Mouse (Mus musculus): ENCODE measurements at regions not wholly inside any gene's neighbourhood (a gene's known extent, or its start where the extent isn't known, plus 50 kb on each side); places are given as distances from the start of the nearest gene placed in this dataset.
A peak's percentile ranks its signal among the peaks of the same experiment; 100 is the strongest.

- peak; percentile 1 to 4 for DNase-seq
These were observed 252.7 kb upstream of the Dnajc24 start for GRCm38 (mm10) chr2:106256012-106256411.

GRCm38 (mm10) chr2:106234358-106234757 lies 231.0 kb upstream of the Dnajc24 start:
- no peak for DNase-seq

DNA sequence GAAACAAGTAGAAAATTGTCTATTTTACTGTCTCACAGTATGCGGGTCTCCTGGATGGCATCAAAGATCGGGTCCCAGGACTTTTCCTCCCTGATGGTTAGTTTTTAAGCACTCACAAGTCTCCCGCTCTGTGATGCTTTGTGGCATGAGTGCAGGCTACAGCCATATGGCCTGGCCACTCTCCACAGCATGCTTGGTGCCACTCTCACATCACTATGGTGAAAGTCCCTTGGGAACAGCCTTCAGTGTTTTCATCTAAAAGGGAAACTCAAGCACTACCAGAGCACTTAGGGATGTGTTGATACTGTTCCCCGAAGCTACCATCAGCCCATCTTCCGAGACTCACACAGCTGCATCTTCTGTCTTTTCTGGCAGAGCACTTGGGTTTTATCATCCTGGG lies 227.8 kb upstream of the Dnajc24 start:
- DNase-seq, result no peak

DNA sequence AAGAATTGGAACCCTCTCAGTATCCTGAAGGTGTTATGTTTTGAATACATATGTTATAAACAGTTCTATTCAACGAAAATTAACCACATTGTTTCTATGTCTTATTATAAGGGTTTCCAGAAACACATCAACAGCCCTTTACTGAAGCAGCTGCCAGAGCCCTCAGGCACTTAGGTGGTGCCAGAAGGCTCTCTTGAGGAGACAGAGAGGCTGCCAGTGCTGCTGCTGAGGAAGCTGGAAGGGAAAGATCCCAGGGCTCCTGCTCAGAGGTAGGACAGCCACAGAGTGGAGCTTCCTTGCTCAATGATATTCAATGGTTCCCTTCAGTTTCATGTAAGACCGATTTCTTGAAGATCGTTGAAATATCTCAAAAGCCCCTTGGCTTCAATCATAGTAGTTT lies 226.7 kb upstream of the Dnajc24 start:
- no peak for DNase-seq

DNA sequence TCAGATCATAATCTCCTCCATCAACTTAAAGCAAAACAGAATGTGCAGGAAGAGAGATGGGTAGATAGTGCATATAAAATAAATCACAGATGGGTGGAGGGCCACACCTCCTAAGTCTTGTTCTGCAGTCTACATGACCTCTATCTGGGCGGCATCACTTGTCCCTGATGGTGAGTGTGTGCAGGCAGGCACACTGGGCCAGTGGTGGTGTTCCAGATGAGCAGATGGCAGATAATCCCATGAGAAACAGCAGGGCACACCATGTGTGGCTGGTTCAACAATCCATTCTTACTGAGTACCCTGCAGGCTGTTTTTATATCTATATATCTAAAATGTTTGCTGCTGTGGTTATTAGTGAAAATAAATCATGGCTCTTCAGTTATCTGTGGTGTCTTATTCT lies 224.9 kb upstream of the Dnajc24 start:
- no peak for DNase-seq

GRCm38 (mm10) chr2:106216169-106216568 lies 212.8 kb upstream of the Dnajc24 start:
- no peak for DNase-seq

DNA sequence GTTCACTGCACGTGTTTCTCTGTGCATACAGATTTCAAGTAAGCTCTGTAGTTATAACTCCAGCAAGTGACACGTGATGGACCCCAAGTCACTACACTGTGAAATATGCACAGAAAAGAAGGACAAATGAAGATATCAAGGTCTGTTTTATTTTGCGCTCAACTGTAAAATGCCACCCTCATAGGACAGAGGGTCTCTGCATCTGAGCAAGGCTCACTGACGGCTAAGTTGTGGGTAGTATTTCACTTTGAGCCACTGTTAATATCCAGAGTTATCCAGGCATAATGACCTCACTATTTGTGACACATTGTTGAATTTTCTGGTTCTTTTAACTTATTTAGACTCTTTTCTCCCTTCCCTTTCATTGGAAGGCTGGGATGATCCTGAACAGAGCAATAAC lies 210.4 kb upstream of the Dnajc24 start:
- DNase-seq, result no peak

GRCm38 (mm10) chr2:106210773-106211172 lies 207.4 kb upstream of the Dnajc24 start:
- no peak for DNase-seq

- no peak for DNase-seq
These were observed 205.5 kb upstream of the Dnajc24 start for GRCm38 (mm10) chr2:106208767-106209250.

- no peak for DNase-seq
These were observed 196.8 kb upstream of the Dnajc24 start for GRCm38 (mm10) chr2:106200130-106200529.

DNA sequence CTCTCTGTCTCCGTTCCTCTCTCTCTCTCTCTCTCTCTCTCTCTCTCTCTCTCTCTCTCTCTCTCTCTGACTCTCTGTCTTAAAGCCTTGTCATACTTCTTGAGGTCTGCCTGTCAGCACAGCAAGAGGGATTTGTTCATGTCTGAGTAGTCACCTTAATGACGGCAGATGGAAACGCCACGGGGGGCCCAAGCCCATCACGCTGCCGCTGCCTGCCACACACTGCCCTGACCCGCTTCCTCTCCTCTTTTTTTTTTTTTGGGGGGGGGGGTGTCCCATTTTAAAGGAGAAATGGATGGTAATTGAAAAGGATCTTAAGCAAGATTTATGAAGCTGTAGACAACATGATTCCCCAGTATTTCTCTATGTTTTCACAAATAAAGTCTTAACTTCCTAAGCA lies 191.8 kb upstream of the Dnajc24 start:
- DNase-seq, result no peak

- DNase-seq, result peak; percentile 86 to 89
These were observed 191.1 kb upstream of the Dnajc24 start for GRCm38 (mm10) chr2:106194369-106195023.

GRCm38 (mm10) chr2:106193889-106194347 lies 190.6 kb upstream of the Dnajc24 start:
- peak; percentile 9 to 10 for DNase-seq

GRCm38 (mm10) chr2:106190579-106191322 lies 187.4 kb upstream of the Dnajc24 start:
- DNase-seq, result no peak

GRCm38 (mm10) chr2:106183651-106184050 lies 180.3 kb upstream of the Dnajc24 start:
- no peak for DNase-seq

GRCm38 (mm10) chr2:106182051-106182450 lies 178.7 kb upstream of the Dnajc24 start:
- DNase-seq, result peak in 1 of 2 experiments; percentile 5

DNA sequence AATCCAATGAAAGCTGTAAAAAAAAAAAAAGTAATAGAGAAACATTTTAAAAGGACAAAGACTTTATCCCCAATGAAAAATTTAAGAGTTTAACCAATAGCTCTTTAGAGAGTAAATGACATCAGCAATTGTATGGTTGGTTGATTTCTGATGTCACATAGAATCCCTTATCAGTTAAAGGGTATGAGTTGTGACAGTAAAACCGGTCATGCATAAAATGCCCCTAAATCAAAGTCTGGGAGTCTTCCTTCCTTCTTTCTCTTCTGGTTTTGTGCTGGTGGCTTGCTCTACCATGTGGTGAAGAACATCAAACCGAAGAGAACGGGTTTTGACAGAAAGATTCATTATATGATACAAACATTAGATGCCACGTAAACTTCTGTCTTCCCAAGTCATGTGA lies 159.3 kb upstream of the Dnajc24 start:
- DNase-seq, result no peak

DNA sequence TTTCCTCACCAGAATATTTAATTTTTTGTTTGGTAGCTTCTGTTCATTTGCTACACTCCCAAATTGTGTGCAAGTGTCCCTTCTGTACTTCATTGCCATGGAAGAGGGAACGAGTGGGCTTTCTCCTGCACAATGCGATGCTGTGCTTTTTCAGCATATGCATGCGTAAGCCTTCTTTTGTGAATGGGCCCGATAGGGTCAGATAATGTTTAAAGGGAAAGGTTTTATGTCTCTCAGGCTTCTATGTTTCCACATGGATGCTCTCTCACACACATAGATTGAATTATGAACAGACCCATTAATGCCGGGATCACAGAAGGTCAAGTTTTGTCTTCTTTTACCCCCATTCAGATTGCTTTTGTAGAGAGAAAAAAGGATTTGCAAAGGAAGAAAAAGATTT lies 158.5 kb upstream of the Dnajc24 start:
- no peak for DNase-seq

DNA sequence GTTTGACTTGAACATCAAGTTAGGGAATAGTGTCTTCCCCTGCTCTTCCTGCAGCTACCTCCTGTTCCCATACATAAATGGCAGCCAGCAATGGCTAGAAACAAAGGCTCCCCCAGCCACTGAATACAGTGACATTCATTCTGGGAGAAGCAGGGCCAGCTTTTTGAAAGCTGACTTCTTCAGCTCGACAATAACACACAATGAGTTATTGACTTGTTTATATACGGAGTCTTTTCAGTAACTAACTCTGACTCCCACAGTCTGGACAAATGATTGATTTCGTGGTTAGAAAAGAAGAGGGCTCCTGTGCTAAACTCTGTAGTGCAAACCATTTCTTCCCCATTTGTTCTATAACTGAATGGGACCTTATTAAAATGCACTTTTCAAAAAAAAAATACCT lies 146.4 kb upstream of the Dnajc24 start:
- no peak for DNase-seq

DNA sequence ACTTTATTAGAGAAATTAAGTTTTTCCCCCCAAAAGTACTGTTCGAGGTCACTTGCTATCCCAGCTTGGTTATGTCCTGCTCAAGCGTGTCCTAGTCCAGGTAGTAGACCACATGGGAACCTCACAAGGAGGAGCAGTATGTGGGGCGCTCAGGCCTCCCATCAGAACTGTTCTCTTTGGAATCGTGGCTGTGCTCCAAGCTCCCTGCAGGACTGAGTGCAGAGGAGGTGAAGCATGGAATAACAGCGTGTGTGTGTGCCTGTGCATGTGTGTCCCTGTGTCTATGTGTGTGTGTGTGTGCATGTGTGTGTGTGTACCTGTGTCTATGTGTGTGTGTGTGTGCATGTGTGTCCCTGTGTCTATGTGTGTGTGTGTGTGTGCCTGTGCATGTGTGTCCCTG lies 137.6 kb upstream of the Dnajc24 start:
- DNase-seq, result no peak

DNA sequence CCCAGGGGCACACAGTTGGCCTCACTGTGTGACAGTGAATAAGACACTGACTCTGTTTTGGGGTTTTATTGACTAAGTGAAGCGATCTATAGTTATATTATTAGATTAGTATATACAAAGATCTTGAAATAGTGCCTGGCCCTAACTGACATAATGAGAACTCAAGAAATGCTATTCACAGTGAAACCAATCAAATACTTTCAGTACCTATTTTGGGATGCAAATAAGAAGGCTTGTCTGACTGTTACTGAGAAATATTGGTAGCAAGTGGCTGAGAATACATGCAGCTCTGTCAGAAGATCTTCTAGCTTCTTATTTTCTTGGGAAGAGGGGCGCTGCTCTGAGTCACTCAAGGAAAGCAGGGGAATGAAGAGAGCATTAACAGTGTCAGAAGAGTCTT lies 97.7 kb upstream of the Dnajc24 start:
- no peak for DNase-seq

DNA sequence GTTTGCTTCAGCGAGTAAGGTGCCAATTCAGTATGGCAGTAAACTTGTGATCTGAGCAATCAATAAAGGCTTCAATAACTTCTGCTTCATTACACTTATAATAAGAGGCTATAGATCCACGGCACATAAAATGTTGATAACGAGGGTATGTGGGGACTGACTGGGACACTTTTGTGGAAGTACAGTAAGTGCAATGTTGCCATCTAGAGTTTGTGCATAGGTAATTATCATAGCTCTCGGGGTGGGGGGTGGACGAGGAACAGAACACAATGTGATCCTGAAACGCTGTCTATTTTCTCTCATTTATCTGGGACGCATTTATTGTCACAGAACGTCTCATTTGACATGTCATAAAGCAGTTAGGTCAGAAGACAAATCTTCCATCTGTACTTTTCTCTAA lies 82.8 kb upstream of the Dnajc24 start:
- no peak for DNase-seq

DNA sequence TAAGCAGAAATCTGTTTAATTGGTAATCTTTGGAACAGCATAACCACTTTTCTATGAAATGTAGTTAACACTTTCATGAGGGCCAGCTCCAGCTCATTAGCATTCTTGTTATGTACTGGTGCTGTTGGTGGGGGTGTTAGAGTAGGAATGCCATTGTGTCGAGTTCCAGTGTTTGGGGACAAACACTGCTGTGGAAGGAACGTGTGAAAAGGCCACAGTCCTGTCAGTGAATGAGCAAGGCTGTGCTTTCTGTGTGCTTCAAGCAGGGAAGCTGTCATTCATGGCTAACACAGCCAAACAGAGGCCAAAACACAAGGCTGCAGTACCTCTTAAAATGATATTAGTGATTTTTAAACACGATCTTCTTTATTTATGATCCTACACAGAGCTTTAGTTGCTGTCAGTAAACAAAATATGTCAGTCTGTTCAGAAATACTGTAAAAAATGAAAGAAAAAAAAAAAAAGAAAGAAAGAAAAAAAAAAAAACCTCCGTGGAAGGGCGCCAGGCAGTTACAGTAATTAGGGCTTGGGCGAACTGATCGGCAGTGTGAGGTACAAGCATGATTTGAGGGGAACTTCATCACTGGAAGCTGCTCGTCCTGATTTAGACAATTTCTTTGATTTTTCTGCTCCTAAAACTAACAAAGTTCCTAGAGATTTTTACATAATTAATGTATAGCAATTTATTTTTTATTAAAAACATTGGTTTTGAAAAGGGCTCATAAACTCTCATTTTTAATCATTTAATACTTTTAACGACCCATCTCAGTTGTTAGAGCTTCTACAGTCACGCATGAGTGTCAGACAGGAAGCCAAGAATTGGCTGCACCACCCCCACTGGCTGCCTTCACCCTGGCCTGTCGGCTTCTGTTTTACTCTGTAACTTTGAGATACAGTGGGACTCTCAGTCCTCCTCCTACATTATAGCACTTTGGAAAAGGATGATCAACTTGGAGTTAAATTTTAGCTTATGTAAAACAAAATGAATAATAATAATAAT lies 80.8 kb upstream of the Dnajc24 start:
- DNase-seq, result peak; percentile 18 to 31

Data from kidney, postnatal 4 days (tissue).